Mouse (Mus musculus): ENCODE results near the gene Myh11. TPM values are rescaled to one million over a fixed set of nuclear protein-coding genes. Genes with fewer than 3 reads are reported as not detected.

Myh11 gene
- polyA plus RNA-seq, 1 experiment: 19.8 TPM

DNA sequence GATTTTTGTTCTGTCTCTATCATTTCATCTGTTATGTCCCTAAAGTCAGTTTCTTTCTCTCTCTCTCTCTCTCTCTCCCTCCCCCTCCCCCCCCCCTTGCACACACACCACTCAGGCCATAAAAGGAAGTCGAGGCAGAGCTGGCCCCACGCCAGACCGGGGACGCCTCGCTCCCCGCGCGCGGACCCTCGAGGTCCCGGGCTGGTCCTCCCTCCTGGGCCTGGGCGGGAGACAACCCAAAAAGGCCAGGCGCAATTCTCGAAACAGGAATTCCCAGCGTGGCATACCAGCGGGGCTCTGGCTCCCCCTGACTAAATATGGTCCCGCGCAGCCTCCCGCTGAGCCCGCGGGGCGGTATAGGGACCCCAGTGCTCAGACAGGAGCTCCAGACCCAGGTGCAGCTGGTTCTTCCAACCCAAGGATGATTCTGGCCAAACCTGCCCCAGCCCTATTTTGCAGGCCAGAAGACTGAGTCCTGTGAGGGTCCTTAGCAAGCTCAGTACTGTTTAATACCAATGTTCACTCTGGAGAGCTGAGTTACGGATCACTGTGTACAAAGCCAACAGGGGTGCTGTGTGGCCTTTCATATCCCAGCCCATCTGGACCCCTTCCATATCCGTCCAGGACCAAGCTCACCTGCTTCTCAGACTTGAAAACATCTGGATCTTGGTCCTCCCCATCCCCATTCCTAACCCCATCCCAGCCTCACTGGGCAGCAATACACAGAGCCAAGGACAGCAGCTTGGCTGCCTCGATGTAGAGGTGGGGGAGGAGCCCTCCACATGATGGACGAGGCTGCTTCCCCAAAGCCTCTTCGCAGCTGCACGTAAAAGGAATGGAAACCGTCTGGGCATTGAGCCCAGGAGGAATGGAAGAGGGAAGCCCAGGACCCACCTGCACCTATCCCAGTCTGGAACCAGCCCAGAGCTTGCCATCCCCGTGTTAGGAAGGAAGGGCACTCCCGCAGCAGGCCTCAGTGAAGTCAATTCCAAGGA, 1.3 kb upstream of the Myh11 start:
- Histone ChIP-seq H3K4me3 (ENCODE audit: insufficient read depth, low read length) (no peak overlapping the region), H3K27ac (ENCODE audit: insufficient read depth, low read length) (no peak overlapping the region), H3K4me1 (ENCODE audit: control insufficient read depth, insufficient read depth, low read length) (peaks cover 3% of the 10 kb centered on the region; the same call in 1 of the 2 replicates)
- TF ChIP-seq POLR2A (IDR thresholded peaks at IDR 0.05; ENCODE audit: low read depth, low read length) (no peak), CTCF (IDR thresholded peaks at IDR 0.05; ENCODE audit: borderline replicate concordance, insufficient read depth, low read length) (no peak)

DNA sequence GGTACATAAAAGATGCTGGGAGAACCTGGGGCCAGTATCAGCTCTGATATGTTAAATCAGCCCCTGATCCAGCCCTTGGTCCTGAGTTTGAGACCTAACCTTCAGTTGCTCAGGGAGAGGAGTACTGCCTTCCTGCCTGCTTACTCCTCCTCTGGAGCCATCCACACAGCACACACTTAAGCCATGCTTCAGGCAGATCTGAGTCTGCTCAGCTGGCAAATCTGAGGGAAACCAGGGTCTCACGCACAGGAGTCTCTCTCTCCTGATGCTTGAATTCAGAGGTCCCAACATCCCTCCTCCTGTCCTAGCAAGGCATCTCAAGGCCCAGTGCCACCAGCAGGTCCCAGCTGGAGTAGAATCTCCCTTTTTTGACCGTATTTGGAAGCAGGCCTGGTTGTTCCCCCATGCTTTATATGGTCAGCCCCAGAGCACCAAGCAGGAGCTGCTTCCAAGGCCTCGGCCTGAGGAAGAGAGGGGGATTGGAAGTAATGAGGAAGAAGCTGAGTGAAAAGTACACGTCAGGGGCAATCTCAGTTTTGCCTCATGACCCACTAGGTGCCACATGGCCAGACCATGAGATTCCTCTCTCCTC, 18.7 kb downstream of the Myh11 start:
- TF ChIP-seq CTCF (IDR thresholded peaks at IDR 0.05; ENCODE audit: borderline replicate concordance, insufficient read depth, low read length): no peak
- TF ChIP-seq POLR2A (IDR thresholded peaks at IDR 0.05; ENCODE audit: low read depth, low read length): no peak

DNA sequence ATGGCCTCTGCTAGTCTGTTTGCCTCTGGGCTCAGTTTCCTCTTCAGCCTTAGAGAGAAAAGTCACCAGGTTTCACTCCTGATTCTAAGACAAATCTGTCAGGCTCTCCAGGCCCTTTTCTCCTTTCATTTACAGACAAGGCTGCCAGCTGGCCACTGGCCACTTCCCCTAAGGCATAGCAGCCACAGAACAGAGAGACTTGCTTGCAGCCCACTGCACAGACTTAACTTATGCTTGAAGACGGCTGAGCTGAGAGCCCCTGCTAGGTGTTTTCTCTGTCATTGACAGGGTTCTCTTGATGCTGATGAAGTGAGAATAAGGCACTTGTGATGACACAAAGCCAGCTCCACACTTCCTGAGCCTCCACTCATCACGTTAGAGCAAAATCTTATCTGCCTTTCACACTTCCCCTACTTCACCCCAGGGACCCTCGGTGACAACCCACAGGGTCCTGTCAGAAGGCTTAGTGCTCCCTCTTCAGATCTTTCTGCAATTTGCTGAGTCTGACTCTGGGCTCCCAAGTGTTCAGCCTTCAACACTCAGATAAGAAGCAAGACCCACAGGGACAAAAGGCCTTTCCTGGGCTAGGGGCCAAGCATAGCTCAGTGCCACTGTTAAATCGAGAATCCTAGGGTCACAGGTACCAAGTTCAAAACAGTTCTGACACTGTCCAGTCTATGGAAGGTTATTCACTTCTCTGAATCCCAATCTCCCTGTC, 25.8 kb downstream of the Myh11 start:
- H3K27ac ChIP-seq (ENCODE audit: insufficient read depth, low read length): no peak overlapping the region
- H3K4me3 ChIP-seq (ENCODE audit: insufficient read depth, low read length): no peak overlapping the region
- no peak for TF ChIP-seq CTCF (IDR thresholded peaks at IDR 0.05; ENCODE audit: borderline replicate concordance, insufficient read depth, low read length)
- no peak for TF ChIP-seq POLR2A (IDR thresholded peaks at IDR 0.05; ENCODE audit: low read depth, low read length)
- no peaks in the 10 kb centered on the region for H3K4me1 ChIP-seq (ENCODE audit: control insufficient read depth, insufficient read depth, low read length)

More for the DNA sequence above, 18.7 kb downstream of the Myh11 start:
- H3K4me3 ChIP-seq (ENCODE audit: insufficient read depth, low read length): no peak overlapping the region
- H3K4me1 ChIP-seq (ENCODE audit: control insufficient read depth, insufficient read depth, low read length): no peaks in the 10 kb centered on the region
- H3K27ac ChIP-seq (ENCODE audit: insufficient read depth, low read length): no peak overlapping the region

DNA sequence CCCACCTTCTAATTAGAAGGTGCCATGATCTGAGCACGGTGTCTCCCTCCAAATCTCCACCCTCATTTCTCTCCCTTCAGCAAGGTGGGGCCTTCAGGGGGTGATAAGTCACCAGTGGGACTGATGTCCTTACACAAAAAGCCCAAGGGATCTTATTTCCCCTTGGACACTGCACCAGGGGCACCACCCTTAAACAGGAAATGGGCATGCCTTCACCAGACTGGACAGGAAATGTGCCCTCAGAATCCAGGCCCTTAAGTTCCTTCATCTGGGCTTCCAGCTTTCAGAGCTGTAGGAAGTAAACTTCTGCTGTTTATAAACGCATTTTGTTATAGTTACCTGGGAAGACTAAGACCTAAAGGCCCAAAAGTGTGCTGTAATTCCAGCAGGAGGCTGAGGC, 26.7 kb downstream of the Myh11 start:
- no peaks in the 10 kb centered on the region for H3K4me1 ChIP-seq (ENCODE audit: control insufficient read depth, insufficient read depth, low read length)
- TF ChIP-seq CTCF (IDR thresholded peaks at IDR 0.05; ENCODE audit: borderline replicate concordance, insufficient read depth, low read length) (no peak), POLR2A (IDR thresholded peaks at IDR 0.05; ENCODE audit: low read depth, low read length) (no peak)
- no peak overlapping the region for H3K27ac ChIP-seq (ENCODE audit: insufficient read depth, low read length)
- H3K4me3 ChIP-seq (ENCODE audit: insufficient read depth, low read length): no peak overlapping the region

DNA sequence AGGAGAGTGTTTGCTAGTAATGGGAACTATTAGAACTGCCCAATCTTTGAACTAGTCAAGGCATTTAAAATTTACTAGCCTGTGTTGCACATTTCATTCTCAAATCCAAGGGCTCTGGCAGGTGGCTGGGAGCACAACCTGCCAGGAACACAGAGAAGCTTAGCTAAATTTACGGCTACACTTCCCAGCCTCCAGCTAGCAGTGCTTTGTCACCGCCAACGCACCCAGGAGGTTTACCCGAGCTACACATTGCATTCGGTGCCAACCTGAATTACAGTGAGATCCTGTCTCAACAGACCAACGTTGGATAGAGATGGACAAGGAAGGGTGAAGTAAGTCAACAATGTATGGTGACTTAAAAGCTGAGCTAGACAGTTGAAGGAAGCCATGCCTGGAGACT, 27.9 kb downstream of the Myh11 start:
- TF ChIP-seq CTCF (IDR thresholded peaks at IDR 0.05; ENCODE audit: borderline replicate concordance, insufficient read depth, low read length): no peak
- no peak for TF ChIP-seq POLR2A (IDR thresholded peaks at IDR 0.05; ENCODE audit: low read depth, low read length)
- Histone ChIP-seq H3K4me1 (ENCODE audit: control insufficient read depth, insufficient read depth, low read length) (no peaks in the 10 kb centered on the region), H3K4me3 (ENCODE audit: insufficient read depth, low read length) (no peak overlapping the region), H3K27ac (ENCODE audit: insufficient read depth, low read length) (no peak overlapping the region)

DNA sequence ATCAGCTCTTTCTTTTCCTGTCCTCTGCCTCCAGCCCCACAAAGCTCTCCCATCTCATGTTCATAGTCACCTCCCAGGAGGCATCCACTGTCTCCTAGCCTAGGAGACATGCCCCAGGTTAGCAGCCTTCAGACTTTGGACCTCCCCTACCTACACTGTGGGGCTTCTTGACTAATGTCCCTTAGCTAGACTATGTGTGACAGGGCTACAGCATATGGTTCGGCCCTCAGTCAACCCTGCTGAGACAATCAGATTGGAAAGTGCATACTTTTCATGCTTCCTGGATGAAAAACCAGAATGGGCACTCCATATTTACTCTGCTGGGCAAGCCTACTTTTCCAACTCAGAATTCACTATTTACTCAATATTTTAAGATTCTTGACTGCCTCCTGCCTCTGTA, 28.8 kb downstream of the Myh11 start:
- Histone ChIP-seq H3K4me3 (ENCODE audit: insufficient read depth, low read length) (no peak overlapping the region), H3K27ac (ENCODE audit: insufficient read depth, low read length) (no peak overlapping the region), H3K4me1 (ENCODE audit: control insufficient read depth, insufficient read depth, low read length) (no peaks in the 10 kb centered on the region)
- TF ChIP-seq POLR2A (IDR thresholded peaks at IDR 0.05; ENCODE audit: low read depth, low read length): no peak
- no peak for TF ChIP-seq CTCF (IDR thresholded peaks at IDR 0.05; ENCODE audit: borderline replicate concordance, insufficient read depth, low read length)

DNA sequence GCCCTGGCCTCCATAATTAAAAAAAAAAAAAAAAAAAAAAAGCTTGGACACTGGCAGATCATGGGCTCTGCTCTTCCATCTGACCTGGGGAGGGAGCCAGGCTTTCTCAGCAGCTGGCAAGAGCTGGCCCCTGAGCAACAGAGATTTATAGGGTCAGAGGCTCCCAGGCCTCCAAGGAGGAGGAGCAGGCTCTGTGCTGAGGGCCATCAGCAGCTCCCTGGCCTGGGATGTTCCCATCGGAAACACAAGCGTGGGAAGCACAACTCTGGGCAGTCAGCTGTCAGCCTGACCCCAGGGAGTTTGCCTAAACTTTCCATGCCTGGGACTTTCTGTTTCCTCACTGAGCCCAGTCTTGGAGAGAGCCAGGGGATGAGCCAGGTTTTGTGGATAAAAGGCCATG, 32.3 kb downstream of the Myh11 start:
- no peak for TF ChIP-seq CTCF (IDR thresholded peaks at IDR 0.05; ENCODE audit: borderline replicate concordance, insufficient read depth, low read length)
- TF ChIP-seq POLR2A (IDR thresholded peaks at IDR 0.05; ENCODE audit: low read depth, low read length): no peak
- no peak overlapping the region for H3K4me3 ChIP-seq (ENCODE audit: insufficient read depth, low read length)
- H3K27ac ChIP-seq (ENCODE audit: insufficient read depth, low read length): no peak overlapping the region
- H3K4me1 ChIP-seq (ENCODE audit: control insufficient read depth, insufficient read depth, low read length): no peaks in the 10 kb centered on the region

DNA sequence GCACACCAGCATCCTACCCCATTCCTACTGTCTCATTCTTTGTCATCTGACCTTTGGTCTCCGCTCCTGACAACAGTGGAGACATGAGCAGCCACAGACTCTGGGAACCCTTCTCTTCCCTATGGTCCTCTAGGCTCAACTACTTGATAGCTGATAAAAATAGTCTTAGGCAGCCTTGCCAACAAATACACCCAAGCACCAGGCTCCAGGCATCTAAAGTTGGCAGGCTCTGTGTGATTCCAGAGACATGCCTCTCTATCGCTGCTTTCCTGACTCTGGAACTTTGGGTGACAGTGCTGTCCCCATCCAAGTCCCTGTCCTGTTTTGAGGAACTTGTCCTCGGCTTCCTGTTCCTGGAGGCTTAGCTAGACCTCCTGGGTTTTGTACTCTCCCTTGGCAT, 37.6 kb downstream of the Myh11 start:
- Histone ChIP-seq H3K27ac (ENCODE audit: insufficient read depth, low read length) (no peak overlapping the region), H3K4me1 (ENCODE audit: control insufficient read depth, insufficient read depth, low read length) (no peaks in the 10 kb centered on the region), H3K4me3 (ENCODE audit: insufficient read depth, low read length) (no peak overlapping the region)
- TF ChIP-seq CTCF (IDR thresholded peaks at IDR 0.05; ENCODE audit: borderline replicate concordance, insufficient read depth, low read length): no peak
- TF ChIP-seq POLR2A (IDR thresholded peaks at IDR 0.05; ENCODE audit: low read depth, low read length): no peak

DNA sequence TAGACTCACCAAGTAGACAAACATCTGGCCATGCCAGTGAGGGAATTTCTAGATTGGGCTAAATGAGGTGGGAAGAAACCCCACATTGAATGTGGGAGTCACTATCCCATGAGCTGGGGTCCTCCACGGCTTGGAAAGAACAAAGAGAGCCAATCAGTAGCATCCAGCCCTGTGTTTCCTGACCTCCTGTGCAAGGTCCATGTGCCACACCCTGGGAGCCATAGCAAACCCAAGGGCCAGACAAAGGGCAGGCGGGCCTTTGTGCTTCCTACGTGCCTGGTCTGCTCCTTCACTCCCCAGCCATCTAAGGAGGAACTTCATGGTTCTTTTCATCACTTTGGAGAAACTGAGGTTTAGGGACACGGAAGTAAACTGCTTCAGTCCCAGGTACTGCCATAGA, 38.3 kb downstream of the Myh11 start:
- no peak overlapping the region for H3K4me3 ChIP-seq (ENCODE audit: insufficient read depth, low read length)
- H3K27ac ChIP-seq (ENCODE audit: insufficient read depth, low read length): no peak overlapping the region
- TF ChIP-seq CTCF (IDR thresholded peaks at IDR 0.05; ENCODE audit: borderline replicate concordance, insufficient read depth, low read length) (no peak), POLR2A (IDR thresholded peaks at IDR 0.05; ENCODE audit: low read depth, low read length) (no peak)

More for the DNA sequence above, 38.3 kb downstream of the Myh11 start:
- no peaks in the 10 kb centered on the region for H3K4me1 ChIP-seq (ENCODE audit: control insufficient read depth, insufficient read depth, low read length)

Measured in embryonic fibroblast, embryonic 13.5 days (primary cell).